Mouse (Mus musculus): Measurements from ENCODE around the gene Psmd13. TPM values are rescaled to one million over a fixed set of nuclear protein-coding genes. Genes with fewer than 3 reads are reported as not detected.

The Psmd13 gene
- polyA plus RNA-seq, 1 experiment from 2014 or later, result 242 TPM

DNA sequence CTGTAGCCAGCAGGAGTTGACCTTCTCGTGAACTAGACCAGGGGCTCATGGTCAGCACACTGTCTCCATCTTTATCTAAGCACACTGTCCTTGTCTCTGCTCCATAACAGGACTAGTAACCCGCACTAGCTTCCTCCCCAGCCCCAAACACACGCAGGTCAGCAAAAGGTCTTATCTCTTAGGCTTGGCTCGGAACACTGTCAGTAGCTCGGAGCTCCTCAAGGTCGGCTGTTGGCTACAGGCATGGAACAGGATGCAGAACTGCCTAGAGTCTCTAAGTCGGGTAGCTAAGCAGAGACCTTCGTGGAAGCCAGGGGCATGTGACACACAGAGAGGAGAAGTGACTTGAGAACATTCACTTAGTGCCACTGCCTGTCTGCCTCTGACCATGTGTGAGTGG is 66.4 kb downstream of the Psmd13 start:
- Histone ChIP-seq H3K4me2 (ENCODE audit: low read depth, low read length, severe bottlenecking) (no peak overlapping the region), H3K9me3 (ENCODE audit: control insufficient read depth, low read length) (no peaks in the 10 kb centered on the region), H3K4me3 (ENCODE audit: low read depth, low read length) (no peak overlapping the region), H3K4me1 (replicated peaks; ENCODE audit: control insufficient read depth, insufficient read depth, low read length) (peaks cover 8% of the 10 kb centered on the region; the same call in 1 of the 2 replicates), H3K36me3 (ENCODE audit: control insufficient read depth, insufficient read depth, low read length) (no peaks in the 10 kb centered on the region), H3K27me3 (ENCODE audit: control insufficient read depth, insufficient read depth, low read length) (no peaks in the 10 kb centered on the region), H3K9ac (ENCODE audit: low read length) (no peak overlapping the region), H3K27ac (ENCODE audit: low read depth, low read length) (no peak overlapping the region)
- 90% methylated on average over 8 of the region's 8 CpGs for WGBS
- DNase-seq (ENCODE audit: low spot score), result no peak
- ATAC-seq (replicated peaks; ENCODE audit: low FRiP score), result no peak

Other genes with a start within 250 kb of the Psmd13 start
- gene Olfr53, start 235.5 kb upstream of the Psmd13 start, polyA plus RNA-seq (2014; fragmentation: Nextera tagmentation; extraction: Ambion mirVana), result not detected in 2 replicates
- gene Olfr539, start 222.0 kb upstream of the Psmd13 start, polyA plus RNA-seq (2014; fragmentation: Nextera tagmentation; extraction: Ambion mirVana), result not detected in 2 replicates
- gene Olfr45, start 200.0 kb upstream of the Psmd13 start, polyA plus RNA-seq (2014; fragmentation: Nextera tagmentation; extraction: Ambion mirVana), result not detected in 2 replicates
- not detected in 2 replicates for gene Olfr541, start 184.7 kb upstream of the Psmd13 start, polyA plus RNA-seq (2014; fragmentation: Nextera tagmentation; extraction: Ambion mirVana)
- not detected in 2 replicates for gene Cyp2e1, start 118.2 kb upstream of the Psmd13 start, polyA plus RNA-seq (2014; fragmentation: Nextera tagmentation; extraction: Ambion mirVana)
- not detected in 2 replicates for gene Syce1, start 94.1 kb upstream of the Psmd13 start, polyA plus RNA-seq (2014; fragmentation: Nextera tagmentation; extraction: Ambion mirVana)
- gene Zfp941, start 59.8 kb upstream of the Psmd13 start, polyA plus RNA-seq (2014; fragmentation: Nextera tagmentation; extraction: Ambion mirVana), result 4.6 and 5.2 TPM in 2 replicates
- gene Urah, start 47.0 kb upstream of the Psmd13 start, polyA plus RNA-seq (2014; fragmentation: Nextera tagmentation; extraction: Ambion mirVana), result 0.48 TPM in 1 of 2 replicates, not detected in the other
- not detected in 2 replicates for gene Scgb1c1, start 36.4 kb upstream of the Psmd13 start, polyA plus RNA-seq (2014; fragmentation: Nextera tagmentation; extraction: Ambion mirVana)
- not detected in 2 replicates for gene Odf3, start 34.2 kb upstream of the Psmd13 start, polyA plus RNA-seq (2014; fragmentation: Nextera tagmentation; extraction: Ambion mirVana)
- gene Gm45785, start 25.6 kb upstream of the Psmd13 start, polyA plus RNA-seq (2014; fragmentation: Nextera tagmentation; extraction: Ambion mirVana), result not detected in 2 replicates
- gene Ric8a, start 25.0 kb upstream of the Psmd13 start, polyA plus RNA-seq (2014; fragmentation: Nextera tagmentation; extraction: Ambion mirVana), result 57.2 and 63.0 TPM in 2 replicates
- 27.2 and 29.1 TPM in 2 replicates for gene Bet1l, start 24.4 kb upstream of the Psmd13 start, polyA plus RNA-seq (2014; fragmentation: Nextera tagmentation; extraction: Ambion mirVana)
- gene Sirt3, start 341 bp downstream of the Psmd13 start, polyA plus RNA-seq (2014; fragmentation: Nextera tagmentation; extraction: Ambion mirVana), result 24.3 and 25.2 TPM in 2 replicates
- not detected in 2 replicates for gene Cox8b, start 18.5 kb downstream of the Psmd13 start, polyA plus RNA-seq (2014; fragmentation: Nextera tagmentation; extraction: Ambion mirVana)
- 0.11 and 0.37 TPM in 2 replicates for gene Nlrp6, start 38.9 kb downstream of the Psmd13 start, polyA plus RNA-seq (2014; fragmentation: Nextera tagmentation; extraction: Ambion mirVana)
- gene Pgghg, start 59.4 kb downstream of the Psmd13 start, polyA plus RNA-seq (2014; fragmentation: Nextera tagmentation; extraction: Ambion mirVana), result 15.8 and 16.1 TPM in 2 replicates
- 0.49 TPM in 1 of 2 replicates, not detected in the other for gene Ifitm5, start 68.3 kb downstream of the Psmd13 start, polyA plus RNA-seq (2014; fragmentation: Nextera tagmentation; extraction: Ambion mirVana)
- not detected in 2 replicates for gene Gm45717, start 74.0 kb downstream of the Psmd13 start, polyA plus RNA-seq (2014; fragmentation: Nextera tagmentation; extraction: Ambion mirVana)
- gene Ifitm2, start 74.0 kb downstream of the Psmd13 start, polyA plus RNA-seq (2014; fragmentation: Nextera tagmentation; extraction: Ambion mirVana), result 225 and 231 TPM in 2 replicates
- gene Ifitm1, start 85.3 kb downstream of the Psmd13 start, polyA plus RNA-seq (2014; fragmentation: Nextera tagmentation; extraction: Ambion mirVana), result 5.6 and 8.1 TPM in 2 replicates
- gene Ifitm3, start 128.8 kb downstream of the Psmd13 start, polyA plus RNA-seq (2014; fragmentation: Nextera tagmentation; extraction: Ambion mirVana), result 9.4 and 9.7 TPM in 2 replicates
- gene Ifitm6, start 136.0 kb downstream of the Psmd13 start, polyA plus RNA-seq (2014; fragmentation: Nextera tagmentation; extraction: Ambion mirVana), result not detected in 2 replicates
- not detected in 2 replicates for gene Gm17387, start 147.2 kb downstream of the Psmd13 start, polyA plus RNA-seq (2014; fragmentation: Nextera tagmentation; extraction: Ambion mirVana)
- 22.3 and 23.5 TPM in 2 replicates for gene B4galnt4, start 179.1 kb downstream of the Psmd13 start, polyA plus RNA-seq (2014; fragmentation: Nextera tagmentation; extraction: Ambion mirVana)
- 1.1 and 1.9 TPM in 2 replicates for gene Pkp3, start 196.2 kb downstream of the Psmd13 start, polyA plus RNA-seq (2014; fragmentation: Nextera tagmentation; extraction: Ambion mirVana)
- gene Sigirr, start 218.6 kb downstream of the Psmd13 start, polyA plus RNA-seq (2014; fragmentation: Nextera tagmentation; extraction: Ambion mirVana), result 1.2 and 1.8 TPM in 2 replicates
- gene Ano9, start 235.8 kb downstream of the Psmd13 start, polyA plus RNA-seq (2014; fragmentation: Nextera tagmentation; extraction: Ambion mirVana), result 0.21 and 0.39 TPM in 2 replicates
- 70.9 and 75.3 TPM in 2 replicates for gene Ptdss2, start 240.4 kb downstream of the Psmd13 start, polyA plus RNA-seq (2014; fragmentation: Nextera tagmentation; extraction: Ambion mirVana)

All from forebrain, embryonic 11.5 days (tissue).